Mouse (Mus musculus) frontal cortex, postnatal 25 days (tissue): ENCODE measurements around the gene Gm21887.
"Not testable (repeated sequence)": the region's sequence is repeated elsewhere in the genome, so short reads cannot be mapped to it uniquely, and the experiment has no call there.

Experiments
- DNase-seq, 2 experiments: peaks; one replicate each; pipeline ENCODE4 v3.0.0; 2022; ENCODE audit warnings: low spot score in 2 of 2

Gene Gm21887

DNA sequence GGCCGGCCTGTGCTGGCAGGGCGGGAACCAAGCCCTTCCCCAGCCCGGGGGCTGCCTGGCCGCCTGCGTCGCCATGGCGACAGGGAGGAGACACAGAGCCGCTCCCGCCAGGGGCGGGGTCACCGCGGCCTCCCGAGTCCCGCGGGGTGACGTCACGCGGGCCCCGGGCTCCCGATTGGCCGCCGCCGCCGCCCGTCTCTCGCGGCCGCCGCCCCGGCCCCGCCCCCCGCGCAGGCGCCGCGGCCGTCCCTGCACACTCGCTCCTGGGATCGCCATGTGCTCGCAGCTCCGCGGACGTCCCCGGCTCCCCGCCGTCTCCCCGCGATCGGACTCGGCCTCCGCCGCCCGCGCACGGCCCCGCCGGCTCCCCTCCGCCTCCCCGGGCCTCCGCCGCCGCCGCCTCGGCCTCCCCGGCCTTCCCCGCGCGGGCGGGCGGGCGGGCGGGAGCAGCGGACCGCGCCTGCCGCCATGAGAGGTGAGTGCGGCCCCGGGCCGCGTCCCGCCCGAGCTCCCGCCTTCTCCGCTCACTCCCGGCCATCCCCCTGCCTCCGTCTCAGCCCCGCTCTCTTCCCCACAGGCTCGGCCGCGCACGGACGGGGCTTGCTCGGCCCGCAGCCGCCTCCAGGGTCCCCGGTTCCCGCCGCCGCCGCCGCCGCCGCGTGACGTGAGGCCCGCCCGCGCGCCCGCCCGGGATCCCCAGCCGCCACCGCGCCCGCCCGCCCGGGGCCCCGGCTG lies at the start of gene Gm21887:
Gene Gm21887, plus strand, starts transcription at position 644 of the 735 bp plus-strand sequence.
- peak; percentile 91 to 98 for DNase-seq

DNA sequence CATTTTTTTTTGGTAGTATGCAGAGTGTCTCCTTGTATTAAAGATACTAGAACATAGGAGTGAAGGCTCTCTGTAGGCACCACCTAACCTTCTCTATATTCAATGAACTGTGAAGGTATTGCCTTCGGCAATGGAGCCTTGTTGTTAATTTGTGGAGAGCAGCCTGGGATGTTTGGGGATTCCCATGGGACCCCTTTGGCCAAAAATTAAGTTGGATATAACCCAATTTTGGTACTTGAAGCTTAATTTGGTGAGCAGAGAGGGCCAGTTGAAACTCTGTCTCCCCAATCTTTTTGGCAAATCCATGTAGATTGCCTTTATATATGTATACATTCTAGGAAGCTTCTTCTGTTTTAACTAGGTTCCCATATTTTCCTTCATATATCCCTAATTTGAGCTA lies 40.1 kb upstream of the Gm21887 start:
- no peak for DNase-seq

DNA sequence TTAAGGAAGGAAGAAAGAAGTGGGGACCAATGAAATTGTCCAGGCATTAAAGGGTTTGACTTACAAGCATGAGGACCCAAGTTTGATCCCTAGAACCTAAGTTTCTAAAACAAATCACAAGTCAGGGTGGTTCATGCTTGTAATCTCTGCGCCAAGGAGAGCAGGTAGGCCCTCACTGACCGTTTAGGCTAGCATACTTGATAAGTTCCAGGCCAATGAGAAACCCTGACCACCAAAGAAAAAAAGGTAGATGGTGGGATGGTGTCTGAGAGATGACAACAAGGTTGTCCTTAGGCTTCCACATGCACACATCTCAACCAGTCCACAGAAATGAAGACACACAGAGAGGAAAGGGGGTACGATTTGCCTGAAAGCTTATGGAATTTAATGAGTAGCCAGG lies 39.7 kb upstream of the Gm21887 start:
- not testable (repeated sequence) for DNase-seq

DNA sequence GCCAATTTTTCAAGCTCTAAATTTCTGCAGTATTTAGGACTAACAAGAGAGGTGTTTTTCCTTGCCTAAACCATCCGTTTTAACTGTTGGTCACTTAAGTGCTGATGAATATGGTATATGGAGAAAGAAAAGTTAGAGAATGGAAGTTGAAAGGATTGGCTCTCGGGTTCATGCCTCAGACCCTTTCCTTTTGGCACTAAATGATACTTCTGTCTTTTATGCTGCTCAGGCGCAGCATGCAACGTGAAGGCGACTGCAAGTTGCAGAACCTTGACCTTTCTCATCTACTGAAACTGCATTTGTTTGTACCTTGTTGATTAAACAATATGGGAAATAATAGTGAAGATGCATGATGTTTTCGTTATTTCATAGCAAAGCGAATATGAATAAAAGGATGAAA lies 38.9 kb upstream of the Gm21887 start:
- DNase-seq = not testable (repeated sequence)

DNA sequence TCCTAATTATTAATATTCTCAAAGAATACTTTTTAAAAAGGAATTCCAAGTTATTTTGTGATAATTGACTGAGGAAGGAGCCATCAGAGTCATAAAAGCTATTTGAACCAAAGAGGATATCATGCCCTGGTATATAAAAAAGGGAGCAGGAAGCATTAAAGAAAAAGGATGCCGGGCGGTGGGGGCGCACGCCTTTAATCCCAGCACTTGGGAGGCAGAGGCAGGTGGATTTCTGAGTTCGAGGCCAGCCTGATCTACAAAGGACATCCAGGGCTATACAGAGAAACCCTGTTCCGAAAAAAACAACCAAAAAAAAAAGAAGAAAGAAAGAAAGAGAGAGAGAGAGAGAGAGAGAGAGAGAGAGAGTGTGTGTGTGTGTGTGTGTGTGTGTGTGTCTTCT lies 37.9 kb upstream of the Gm21887 start:
- not testable (repeated sequence) for DNase-seq

DNA sequence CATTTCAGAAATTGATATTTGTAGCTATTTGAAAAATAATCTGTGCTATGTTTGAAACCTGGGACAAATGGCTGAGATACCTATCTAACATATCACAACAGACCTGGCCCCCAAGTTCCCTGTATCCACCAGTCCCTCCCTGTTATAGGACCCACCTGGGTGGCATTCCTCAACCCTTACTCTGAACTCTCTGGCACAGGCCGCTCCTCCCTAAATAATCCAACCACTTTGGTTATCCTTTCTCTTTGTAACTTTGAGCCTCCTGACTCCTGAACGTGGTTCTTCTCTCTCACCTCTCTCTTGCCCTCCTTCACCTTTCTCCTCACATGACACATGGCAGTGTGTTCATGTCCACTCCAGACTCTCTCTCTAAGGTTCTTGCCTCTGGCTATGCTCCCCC lies 37.3 kb upstream of the Gm21887 start:
- not testable (repeated sequence) for DNase-seq

DNA sequence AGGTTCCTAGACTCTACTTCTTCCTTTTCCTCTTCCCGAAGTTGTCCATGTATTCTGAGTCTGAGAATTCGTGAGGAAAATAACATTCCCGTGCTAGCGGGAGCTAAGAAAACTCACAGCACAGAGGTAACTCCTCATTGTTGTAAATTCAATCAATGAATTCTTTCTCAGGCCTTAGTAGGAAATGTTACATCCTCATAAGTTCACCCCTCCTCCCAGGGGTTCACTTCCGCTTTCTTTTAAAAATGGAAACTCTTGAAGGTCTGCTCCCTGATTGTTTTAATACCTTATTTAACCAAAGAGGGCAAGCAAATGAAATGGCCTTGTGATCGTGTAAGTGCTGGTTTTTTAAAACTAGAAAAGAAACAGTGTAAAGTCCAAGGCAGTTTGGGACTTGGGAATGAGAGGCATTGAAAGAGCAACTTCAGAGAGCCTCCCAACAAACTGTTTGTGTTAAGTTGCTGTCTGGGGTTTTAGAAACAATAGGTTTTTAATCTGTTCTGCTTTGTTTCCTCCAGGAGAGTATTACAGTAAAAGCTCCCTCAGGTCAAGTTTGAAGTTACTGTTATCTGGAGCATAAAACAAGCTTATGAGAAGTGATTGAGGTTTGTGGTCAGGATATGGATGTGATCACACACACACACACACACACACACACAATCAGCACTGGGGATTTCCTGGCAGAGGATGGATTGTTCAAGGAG lies 36.5 kb upstream of the Gm21887 start:
- peak in 1 of 2 experiments; percentile 5 for DNase-seq

DNA sequence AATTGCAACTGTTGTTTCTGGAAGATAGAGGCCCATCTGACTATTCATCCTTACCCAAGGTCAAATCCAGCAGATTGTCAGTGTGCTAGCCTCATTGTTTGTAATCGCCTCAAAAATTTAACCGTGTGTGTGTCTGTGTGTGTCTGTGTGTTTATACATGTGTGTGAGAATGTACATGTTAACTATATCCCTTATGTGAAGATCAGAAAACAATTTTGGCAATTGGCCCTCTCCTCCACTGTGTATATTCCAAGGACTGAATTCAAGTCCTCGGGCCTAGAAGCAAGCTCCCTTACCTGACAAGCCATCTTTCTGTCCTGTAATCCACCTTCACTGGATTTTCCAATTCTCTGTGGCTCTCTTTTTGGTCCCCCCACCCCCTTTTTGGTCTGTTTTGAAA lies 35.7 kb upstream of the Gm21887 start:
- peak in 1 of 2 experiments; percentile 15 for DNase-seq

DNA sequence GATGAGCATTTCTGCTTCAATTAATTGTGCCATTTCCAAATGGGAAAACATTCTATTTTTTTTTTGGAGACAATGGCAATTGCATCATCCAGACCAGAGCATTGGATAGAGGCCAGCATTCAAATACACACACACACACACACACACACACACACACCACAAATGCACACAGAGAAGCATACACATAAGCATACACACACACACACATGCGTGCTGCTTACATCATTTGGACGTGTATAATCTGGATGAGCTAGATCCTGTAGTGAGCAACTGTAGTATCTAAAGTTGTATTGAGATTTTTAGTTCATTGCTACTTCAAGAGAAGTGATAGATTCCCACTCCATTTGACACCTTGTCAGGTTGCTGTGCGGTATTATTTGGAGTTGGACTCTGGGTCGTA lies 35.0 kb upstream of the Gm21887 start:
- peak in 1 of 2 experiments; percentile 16 for DNase-seq

DNA sequence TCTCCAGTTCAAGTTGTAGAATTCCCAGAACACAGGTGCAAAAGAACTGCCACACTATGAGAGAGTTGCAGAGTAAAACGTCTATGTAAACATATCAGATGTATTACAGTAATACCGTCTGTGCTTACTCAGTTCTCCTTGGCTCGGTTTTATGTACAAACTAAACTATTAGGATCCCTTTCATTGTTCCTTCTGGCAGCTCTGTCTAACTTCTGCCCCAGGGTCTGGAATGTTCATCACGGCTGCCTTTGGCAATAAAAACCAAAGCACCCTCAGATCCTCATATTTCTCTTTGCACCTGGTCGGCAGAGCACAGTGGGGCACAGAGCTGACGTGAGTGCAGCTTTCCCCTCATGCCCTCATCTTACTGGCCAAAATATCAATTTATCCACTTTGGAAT lies 34.5 kb upstream of the Gm21887 start:
- peak in 1 of 2 experiments; percentile 17 for DNase-seq

DNA sequence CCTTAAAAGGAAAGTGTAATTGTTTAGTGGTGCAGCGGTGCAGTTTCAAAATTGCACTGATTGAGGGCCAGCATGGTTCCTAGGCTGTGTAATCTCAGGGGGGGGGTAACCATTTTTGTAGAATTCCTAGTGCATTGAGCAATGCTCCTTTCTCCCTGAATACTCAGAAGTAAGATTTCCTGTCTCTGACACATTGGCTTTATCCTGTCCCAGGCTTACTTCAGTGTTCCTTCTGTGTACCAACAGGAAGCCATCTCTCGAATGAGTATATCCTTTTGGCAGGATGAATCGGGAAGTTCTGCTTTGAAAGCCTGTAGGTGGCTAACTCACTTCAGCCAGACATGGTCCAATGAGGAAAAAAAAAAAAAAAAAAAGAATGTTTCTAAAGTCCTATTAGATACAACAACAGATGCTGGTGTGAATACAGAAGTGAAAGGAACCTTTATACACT lies 33.8 kb upstream of the Gm21887 start:
- peak in 1 of 2 experiments; percentile 8 for DNase-seq

DNA sequence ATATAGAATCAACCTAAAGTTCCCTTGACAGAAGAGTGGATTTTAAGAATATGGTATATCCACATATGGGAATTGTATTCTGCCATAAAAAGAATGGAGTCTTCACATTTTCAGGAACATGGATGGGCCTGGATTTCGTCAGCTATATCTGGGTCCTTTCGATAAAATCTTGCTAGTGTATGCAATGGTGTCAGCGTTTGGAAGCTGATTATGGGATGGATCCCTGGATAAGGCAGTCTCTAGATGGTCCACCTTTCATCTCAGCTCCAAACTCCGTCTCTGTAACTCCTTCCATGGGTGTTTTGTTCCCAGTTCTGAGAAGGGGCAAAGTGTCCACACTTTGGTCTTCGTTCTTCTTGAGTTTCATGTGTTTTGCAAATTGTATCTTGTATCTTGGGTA lies 33.1 kb upstream of the Gm21887 start:
- peak in 1 of 2 experiments; percentile 7 for DNase-seq

DNA sequence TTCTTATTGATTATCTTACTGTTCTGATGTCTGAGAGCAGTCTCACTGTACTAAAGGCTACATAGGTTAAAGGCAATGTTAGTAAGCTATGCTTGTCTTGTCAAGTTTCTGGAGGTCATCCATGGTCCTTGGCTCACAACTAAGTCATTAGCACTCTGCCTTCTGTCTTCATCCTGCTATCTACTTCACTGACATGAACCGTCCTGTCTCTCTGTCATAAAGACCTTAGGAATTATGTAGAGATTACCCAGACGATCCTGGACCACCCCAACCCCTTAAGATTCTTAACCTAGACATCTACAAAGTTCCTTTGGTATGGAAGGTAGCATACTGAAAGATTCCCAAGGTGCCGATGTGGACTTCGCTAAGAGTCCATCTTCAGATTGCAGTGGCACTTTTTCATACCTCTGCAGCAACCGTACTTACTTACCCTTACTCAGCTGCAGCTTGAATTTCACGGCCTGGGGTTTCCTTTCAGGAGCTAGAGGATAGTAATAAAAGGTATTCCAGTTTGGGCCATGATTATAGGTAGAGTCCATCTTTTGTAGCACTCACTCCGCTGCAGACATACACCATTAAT lies 31.5 kb upstream of the Gm21887 start:
- peak in 1 of 2 experiments; percentile 36 for DNase-seq

DNA sequence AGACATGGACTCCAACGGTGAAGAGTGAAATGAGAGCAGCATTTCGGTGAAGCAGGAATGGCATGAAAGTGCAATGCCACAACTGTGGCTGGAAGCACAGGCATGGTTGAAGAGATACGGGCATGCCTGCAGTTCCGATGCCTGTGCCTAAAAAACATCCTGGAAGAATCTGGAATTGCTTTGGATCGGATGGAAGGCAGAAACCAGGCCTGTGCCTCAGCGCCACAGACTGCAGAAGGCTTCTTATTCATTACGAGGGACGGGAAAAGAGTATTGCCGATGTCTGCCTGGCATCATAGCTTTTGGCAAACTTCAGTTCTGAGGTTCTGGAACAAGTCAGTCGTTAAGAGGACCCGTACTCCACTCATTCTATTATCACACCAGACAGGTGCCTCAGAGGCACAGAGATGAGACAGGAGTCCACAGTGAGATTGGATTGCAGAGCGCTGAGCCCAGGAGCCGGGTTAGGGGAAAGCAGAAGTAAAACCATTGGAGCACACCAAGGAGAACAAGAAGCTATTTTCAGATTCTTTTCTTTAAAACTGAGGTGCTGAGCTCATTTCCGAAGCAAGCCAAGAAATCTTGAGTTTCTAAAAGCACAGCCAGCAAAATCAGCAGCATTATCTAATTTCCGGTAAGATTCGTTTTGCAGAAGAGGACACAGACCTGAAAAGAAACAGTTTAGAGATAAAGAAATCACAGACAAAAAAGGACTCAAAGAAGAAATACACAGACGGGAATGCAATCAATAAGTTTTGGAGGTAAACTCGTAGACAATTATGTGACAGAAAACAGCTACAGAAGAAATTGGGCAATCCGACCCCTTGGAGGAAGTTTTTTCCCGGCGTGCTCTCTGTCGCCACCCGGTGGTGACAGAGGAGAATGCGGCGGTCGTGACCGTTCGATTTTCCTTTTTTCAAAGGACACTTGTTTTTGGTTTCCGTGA lies 30.8 kb upstream of the Gm21887 start:
- peak; percentile 85 to 86 for DNase-seq

DNA sequence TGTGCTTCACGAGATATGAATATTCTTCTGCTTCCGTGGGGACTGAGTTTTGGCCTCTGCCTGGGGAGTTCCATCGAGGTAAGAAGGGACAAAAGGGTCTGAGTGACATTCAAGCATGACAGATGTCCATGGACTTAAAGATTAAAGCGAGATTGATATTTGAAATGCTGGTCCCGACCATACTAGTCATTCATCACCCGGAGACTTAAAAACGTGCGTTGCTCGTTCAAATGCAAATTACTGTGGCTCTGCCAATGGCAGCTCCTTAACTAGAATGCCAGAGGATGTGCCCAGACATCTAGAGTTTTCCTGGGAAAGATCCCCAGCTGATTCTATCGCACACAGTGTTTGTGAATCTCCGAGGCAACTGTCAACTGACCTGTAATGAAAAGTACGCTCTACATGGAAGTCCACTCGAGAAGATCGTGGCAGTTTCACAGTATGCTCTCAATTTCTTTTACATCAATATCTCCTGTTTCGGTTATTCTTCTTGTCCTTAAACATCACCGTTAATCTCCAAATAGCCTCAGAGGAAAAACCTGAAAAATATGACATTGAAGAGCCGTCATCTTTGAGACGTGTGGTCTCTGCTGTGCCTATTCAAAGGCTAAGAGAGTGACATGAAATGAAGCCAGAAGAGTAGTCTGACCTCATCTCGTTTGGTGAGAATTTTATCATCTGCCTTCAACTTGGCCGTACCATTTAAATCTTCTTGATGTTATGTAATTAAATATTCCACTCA lies 29.8 kb upstream of the Gm21887 start:
- peak in 1 of 2 experiments; percentile 52 for DNase-seq

DNA sequence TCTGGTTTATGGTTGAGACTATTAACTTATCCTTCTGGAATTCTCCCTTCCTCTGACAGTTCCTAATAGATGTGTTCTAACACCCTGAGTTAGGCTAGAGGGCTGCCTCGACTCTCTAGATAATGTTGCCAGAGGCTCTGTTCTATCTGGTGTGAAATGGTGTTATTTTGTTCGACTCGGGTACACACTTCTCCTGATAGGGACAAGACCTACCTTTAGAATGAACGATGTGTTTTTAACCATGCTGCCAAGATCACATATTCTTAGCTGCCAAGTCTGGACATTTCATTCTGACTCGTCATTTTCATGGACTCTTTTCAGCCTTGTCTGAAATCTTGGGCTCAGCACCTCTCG lies 29.3 kb upstream of the Gm21887 start:
- peak in 1 of 2 experiments; percentile 17 for DNase-seq

DNA sequence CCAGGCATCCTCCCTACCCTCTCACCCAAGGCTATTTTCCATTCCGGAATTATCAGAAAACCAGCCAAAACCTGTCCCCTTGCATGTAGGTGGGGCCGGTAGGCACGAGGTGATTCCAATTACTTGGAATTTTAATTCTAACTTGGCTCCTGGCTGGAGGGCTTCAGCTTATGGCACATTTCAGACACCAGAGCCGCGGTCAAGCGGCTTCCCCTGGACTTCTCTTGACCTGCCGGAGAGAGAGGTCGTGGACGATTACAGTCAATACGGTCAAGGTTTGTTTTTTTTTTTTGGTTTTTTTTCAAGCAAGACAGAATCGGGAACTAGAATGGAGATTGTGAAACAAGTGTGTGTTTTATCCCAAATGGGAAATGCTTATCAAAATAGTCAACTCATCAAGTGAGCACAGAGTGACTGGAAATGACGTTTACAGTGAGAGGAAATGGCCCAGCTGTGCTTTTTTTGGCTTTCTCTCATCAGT lies 28.6 kb upstream of the Gm21887 start:
- DNase-seq = peak in 1 of 2 experiments; percentile 22

DNA sequence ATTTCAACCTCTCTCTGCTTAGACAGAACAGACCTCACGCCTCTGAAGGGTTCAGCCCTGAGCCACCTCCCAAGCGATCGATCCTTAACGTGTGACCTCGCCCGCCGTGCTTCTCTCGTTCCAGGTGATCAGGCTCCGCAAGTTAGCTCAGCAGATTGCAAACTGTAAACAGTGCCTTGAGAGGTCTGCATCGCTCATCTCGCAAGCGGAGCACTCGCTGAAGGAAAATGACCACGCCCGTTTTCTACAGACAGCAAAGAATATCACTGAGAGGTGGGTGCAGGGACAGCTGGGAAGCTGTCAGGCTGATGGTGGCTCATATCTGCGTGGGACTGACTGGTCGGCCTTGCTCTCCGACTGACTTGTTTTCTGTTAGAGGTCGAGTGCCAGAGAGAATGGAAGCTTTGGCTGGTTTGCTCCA lies 27.7 kb upstream of the Gm21887 start:
- peak in 1 of 2 experiments; percentile 52 for DNase-seq

DNA sequence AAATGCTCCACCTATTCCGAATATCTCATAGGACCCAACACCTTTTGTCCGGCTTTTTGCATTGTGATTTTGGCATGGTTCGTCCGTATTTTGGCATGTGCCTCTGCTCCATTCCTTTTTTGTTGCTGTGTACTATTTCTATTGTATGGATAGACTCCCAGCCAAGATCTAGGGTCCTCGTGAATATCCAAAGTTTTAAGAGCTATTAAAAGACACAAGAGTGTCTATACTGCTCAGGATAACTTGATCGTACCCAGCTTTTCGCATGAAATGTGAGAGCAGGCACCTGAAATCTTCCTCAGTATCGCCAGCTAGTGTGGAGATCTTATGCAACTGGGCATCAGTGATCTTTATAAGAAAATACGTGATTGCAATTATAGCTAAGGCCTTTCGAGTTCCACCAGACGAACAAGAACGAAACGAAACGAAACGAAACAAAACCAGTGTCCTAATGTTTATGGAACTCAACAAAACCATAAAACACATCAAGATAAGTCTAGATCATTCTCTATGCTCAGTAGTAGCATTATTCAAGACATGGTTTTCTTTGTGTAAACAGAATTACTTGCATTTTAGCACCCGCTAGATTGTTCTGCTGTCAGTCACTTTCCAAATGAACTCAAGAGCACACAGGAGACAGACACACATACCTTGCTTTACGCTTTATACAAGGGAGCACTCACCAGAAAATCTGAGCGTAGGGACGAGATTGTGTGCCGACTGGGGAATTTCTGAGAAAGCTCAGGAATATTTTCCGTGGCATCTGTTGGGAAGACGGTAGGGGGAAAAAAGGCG lies 26.7 kb upstream of the Gm21887 start:
- DNase-seq = peak in 1 of 2 experiments; percentile 6
